Mouse (Mus musculus) cerebellum, adult 2 months (tissue): ENCODE data around the gene Nkd2.

ENCODE experiments used
- CTCF ChIP-seq: fragments of 200-500 bp; IDR thresholded peaks from 2 replicates; pipeline ENCODE4 v1.5.1; 2011; ENCODE audit warnings: low read depth, mild to moderate bottlenecking, control low read depth, low read length, moderate library complexity, borderline replicate concordance; ENCODE audit not compliant: insufficient read depth
- POLR2A ChIP-seq: fragments of 200-500 bp; IDR thresholded peaks from 2 replicates; pipeline ENCODE4 v1.6.1; 2011; ENCODE audit warnings: low read length, control low read depth, borderline replicate concordance; ENCODE audit not compliant: insufficient read depth

GRCm38 (mm10) chr13:73773519-73774205 is 73.8 kb downstream of the Nkd2 start:
- no peak for TF ChIP-seq CTCF
- no peak for TF ChIP-seq POLR2A
